Mouse (Mus musculus): ENCODE results near the gene Sapcd2.
A peak's percentile ranks its signal among the peaks of the same experiment; 100 is the strongest.

Sapcd2 gene

DNA sequence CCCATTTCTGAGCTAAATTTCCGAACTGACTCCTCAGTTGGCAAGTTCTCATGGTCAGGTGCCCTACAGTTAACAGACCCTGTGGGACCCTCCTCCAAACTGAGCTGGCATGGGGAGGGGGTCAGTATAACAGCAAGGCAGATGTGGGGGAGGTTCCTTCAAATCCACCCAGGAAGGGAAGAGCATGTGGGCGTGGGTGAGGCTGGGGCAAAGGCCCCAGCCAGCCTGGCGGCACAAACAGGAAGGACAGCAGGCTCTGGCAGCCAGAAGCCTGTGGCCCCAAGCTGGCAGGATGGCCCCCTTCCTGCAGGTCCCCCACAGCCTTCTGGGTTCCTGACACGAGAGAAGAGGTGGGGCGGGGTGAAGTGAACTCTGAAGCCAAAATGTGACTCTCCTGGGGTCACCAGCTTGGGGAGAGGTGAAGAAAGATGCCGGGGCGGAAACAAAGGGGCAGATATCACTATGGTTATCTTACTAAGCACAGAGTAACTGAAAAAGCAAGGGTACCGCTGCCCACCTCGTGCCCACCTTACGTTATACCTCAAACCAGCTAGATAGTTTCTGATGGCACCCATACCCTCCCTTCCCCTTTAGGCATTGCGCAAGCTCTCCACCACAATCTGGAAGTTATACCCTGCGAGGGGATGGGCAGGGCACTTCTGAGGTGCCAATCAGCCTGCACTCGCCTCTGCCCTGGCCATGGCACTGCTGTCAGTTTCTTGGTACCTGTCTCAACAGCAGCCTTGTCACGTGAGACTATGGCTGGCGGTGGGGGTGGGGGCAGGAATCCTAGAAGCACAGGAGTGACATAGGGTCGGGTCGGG, 50.7 kb downstream of the Sapcd2 start, which contains the start of gene Fut7:
Gene Fut7, plus strand, starts transcription at position 681 of the 824 bp plus-strand sequence.
- DNase-seq (ENCODE audit: low spot score) = no peak

DNA sequence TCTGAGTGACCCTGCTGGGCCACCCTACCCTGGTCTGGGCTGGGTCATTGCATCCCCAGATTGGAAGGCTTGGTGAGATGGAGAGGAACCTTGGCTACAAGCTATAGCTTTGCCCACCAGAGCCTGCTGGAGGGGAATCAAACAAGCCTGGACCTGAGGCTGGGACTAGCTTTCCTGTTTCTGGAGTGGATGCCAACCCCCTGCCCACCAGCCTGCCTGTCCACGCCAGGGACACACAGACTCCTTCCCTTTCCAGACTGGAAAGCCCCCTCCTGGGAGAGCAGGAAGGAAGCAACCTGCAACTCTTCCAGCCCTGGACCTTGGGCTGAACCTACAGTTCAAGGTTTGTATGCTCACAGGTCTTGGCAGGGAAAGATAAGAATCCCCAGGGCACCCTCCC, 51.5 kb downstream of the Sapcd2 start:
- no peak for DNase-seq (ENCODE audit: low spot score)

DNA sequence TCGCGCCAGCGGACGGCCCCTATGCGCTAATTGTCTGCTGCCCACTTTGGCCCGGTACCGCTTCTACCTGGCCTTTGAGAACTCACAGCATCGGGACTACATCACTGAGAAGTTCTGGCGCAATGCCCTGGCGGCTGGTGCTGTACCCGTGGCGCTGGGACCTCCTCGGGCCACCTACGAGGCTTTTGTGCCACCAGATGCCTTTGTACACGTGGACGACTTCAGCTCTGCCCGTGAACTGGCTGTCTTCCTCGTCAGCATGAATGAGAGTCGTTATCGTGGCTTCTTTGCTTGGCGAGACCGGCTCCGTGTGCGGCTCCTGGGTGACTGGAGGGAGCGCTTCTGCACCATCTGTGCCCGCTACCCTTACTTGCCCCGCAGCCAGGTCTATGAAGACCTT, 53.4 kb downstream of the Sapcd2 start:
- no peak for DNase-seq (ENCODE audit: low spot score)

DNA sequence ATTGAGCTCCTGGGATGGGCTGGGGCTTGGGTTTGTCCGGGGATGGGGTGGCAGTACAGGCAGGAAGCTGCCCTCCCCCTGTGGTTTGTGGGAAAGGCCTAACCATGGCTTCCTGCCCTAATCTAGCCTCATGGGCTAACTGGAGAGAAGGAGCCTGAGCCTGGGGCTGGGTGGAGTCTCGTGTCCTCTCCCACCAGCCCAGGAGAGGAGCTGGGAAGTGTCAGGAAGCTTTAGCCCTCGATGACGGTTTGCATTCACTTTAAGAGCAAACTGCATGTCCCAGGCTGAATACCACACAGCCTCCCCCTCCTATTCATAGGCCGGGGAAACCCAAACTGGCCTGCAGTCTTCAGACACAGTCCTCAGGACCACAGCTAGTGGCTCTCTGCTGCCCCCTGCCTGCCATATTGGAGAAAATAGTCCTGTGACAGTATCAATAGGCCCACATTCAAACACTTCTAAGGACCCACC, 54.6 kb downstream of the Sapcd2 start:
- peak; percentile 75 for DNase-seq (ENCODE audit: low spot score)

DNA sequence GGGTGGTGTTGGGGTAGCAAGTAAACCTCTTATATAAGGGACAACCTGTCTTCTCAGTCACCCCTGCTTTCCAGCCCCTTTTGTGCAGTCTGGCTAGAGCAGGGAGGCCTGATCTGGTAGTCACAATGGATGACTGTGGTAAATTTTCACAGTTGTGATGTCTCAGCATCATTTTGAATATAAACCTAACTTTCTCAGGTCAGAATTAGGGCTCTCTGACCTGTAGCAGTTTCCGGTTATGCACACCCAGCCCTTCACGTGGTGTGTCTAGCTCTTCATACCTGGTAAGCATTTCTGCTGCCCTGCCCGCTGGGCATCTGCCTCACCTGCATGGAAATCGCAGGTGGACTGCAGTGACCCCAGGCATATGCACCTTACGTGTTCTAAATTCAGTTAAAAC, 55.1 kb downstream of the Sapcd2 start:
- no peak for DNase-seq (ENCODE audit: low spot score)

Data from urinary bladder, postnatal 25 days (tissue).